Mouse (Mus musculus) testis, adult 2 months (tissue): Measurements from ENCODE around the gene Cenps. TPM values are rescaled to one million over a fixed set of nuclear protein-coding genes. Genes with fewer than 3 reads are reported as not detected.

Experiments used
- H3K27ac ChIP-seq: fragments of 200-500 bp; 2 replicates; pipeline ENCODE4 v1.5.1; 2012; ENCODE audit warnings: low read depth, low read length; ENCODE audit not compliant: control insufficient read depth, insufficient read depth
- H3K27me3 ChIP-seq: fragments of 200-500 bp; 2 replicates; pipeline ENCODE4 v1.6.1; 2012; ENCODE audit warnings: mild to moderate bottlenecking, low read length, moderate library complexity; ENCODE audit not compliant: control insufficient read depth, insufficient read depth
- H3K36me3 ChIP-seq: fragments of 200-500 bp; 2 replicates; pipeline ENCODE4 v1.6.1; 2012; ENCODE audit warnings: mild to moderate bottlenecking, low read length; ENCODE audit not compliant: control insufficient read depth, insufficient read depth
- H3K4me1 ChIP-seq: fragments of 200-500 bp; 2 replicates; pipeline ENCODE4 v1.6.1; 2012; ENCODE audit warnings: low read length; ENCODE audit not compliant: control insufficient read depth, insufficient read depth
- H3K4me3 ChIP-seq: fragments of 200-500 bp; 2 replicates; pipeline ENCODE4 v1.5.1; 2012; ENCODE audit warnings: low read depth, mild to moderate bottlenecking, low read length, moderate library complexity, mixed read lengths; ENCODE audit not compliant: control insufficient read depth
- CTCF ChIP-seq: fragments of 200-500 bp; IDR thresholded peaks from 2 replicates; pipeline ENCODE4 v1.5.1; 2012; ENCODE audit warnings: low read depth, mild to moderate bottlenecking, inconsistent platforms, low read length, moderate library complexity; ENCODE audit not compliant: control insufficient read depth, insufficient read depth, insufficient replicate concordance
- POLR2A ChIP-seq: fragments of 200-500 bp; IDR thresholded peaks from 2 replicates; pipeline ENCODE4 v1.6.1; 2012; ENCODE audit warnings: low read depth, mild to moderate bottlenecking, inconsistent platforms, low read length, moderate library complexity; ENCODE audit not compliant: control insufficient read depth
- polyA plus RNA-seq: library from polyadenylated mRNA; depleted of rRNA; stranded (reverse); fragments of >200 nt; gene quantifications from 2 replicates; pipeline ENCODE4 v1.2.3, GENCODE M21; 2012

Cenps gene
- polyA plus RNA-seq, 1 experiment: 10.3 TPM

GRCm38 (mm10) chr4:149157415-149157973 is 20.1 kb upstream of the Cenps start:
- Histone ChIP-seq H3K4me3 (no peak overlapping the region), H3K27ac (no peak overlapping the region), H3K4me1 (no peaks in the 10 kb centered on the region), H3K36me3 (peaks cover 2% of the 10 kb centered on the region), H3K27me3 (no peaks in the 10 kb centered on the region)
- no peak for TF ChIP-seq POLR2A
- TF ChIP-seq CTCF: no peak

- H3K4me3 ChIP-seq: no peak overlapping the region
- H3K4me1 ChIP-seq: no peaks in the 10 kb centered on the region
- H3K36me3 ChIP-seq: peaks cover 2% of the 10 kb centered on the region
- no peaks in the 10 kb centered on the region for H3K27me3 ChIP-seq
- TF ChIP-seq CTCF (no peak), POLR2A (no peak)
- H3K27ac ChIP-seq: no peak overlapping the region
Observed at GRCm38 (mm10) chr4:149155711-149156110, 18.3 kb upstream of the Cenps start.

GRCm38 (mm10) chr4:149154859-149155258 is 17.4 kb upstream of the Cenps start:
- H3K4me3 ChIP-seq: no peak overlapping the region
- no peaks in the 10 kb centered on the region for H3K27me3 ChIP-seq
- H3K27ac ChIP-seq: no peak overlapping the region
- H3K36me3 ChIP-seq: peaks cover 2% of the 10 kb centered on the region
- no peaks in the 10 kb centered on the region for H3K4me1 ChIP-seq
- TF ChIP-seq POLR2A (no peak), CTCF (no peak)

GRCm38 (mm10) chr4:149150721-149151120 is 13.3 kb upstream of the Cenps start:
- no peak for TF ChIP-seq POLR2A
- no peak for TF ChIP-seq CTCF
- Histone ChIP-seq H3K4me3 (no peak overlapping the region), H3K36me3 (no peaks in the 10 kb centered on the region), H3K27me3 (no peaks in the 10 kb centered on the region), H3K27ac (no peak overlapping the region), H3K4me1 (peaks cover 8% of the 10 kb centered on the region)

GRCm38 (mm10) chr4:149150256-149150655 is 12.8 kb upstream of the Cenps start:
- H3K4me1 ChIP-seq: peaks cover 8% of the 10 kb centered on the region
- H3K4me3 ChIP-seq: no peak overlapping the region
- no peaks in the 10 kb centered on the region for H3K36me3 ChIP-seq
- no peak overlapping the region for H3K27ac ChIP-seq
- TF ChIP-seq CTCF: no peak
- TF ChIP-seq POLR2A: no peak
- H3K27me3 ChIP-seq: no peaks in the 10 kb centered on the region

- Histone ChIP-seq H3K4me3 (no peak overlapping the region), H3K36me3 (no peaks in the 10 kb centered on the region), H3K27ac (no peak overlapping the region), H3K4me1 (peaks cover 8% of the 10 kb centered on the region), H3K27me3 (no peaks in the 10 kb centered on the region)
- TF ChIP-seq CTCF (no peak), POLR2A (no peak)
Observed at GRCm38 (mm10) chr4:149149611-149150010, 12.2 kb upstream of the Cenps start.

- Histone ChIP-seq H3K4me1 (peaks cover 8% of the 10 kb centered on the region), H3K36me3 (no peaks in the 10 kb centered on the region), H3K27ac (no peak overlapping the region)
Observed at GRCm38 (mm10) chr4:149149196-149149595, 11.8 kb upstream of the Cenps start.

GRCm38 (mm10) chr4:149148084-149148483 is 10.7 kb upstream of the Cenps start:
- Histone ChIP-seq H3K27ac (no peak overlapping the region), H3K27me3 (no peaks in the 10 kb centered on the region), H3K4me3 (no peak overlapping the region), H3K36me3 (no peaks in the 10 kb centered on the region), H3K4me1 (peaks cover 8% of the 10 kb centered on the region)
- TF ChIP-seq CTCF: no peak
- TF ChIP-seq POLR2A: no peak

More at GRCm38 (mm10) chr4:149149196-149149595, 11.8 kb upstream of the Cenps start:
- TF ChIP-seq POLR2A: no peak
- no peak for TF ChIP-seq CTCF
- Histone ChIP-seq H3K27me3 (no peaks in the 10 kb centered on the region), H3K4me3 (no peak overlapping the region)
